Mouse (Mus musculus): ENCODE measurements at regions not wholly inside any gene's neighbourhood (a gene's known extent, or its start where the extent isn't known, plus 50 kb on each side); places are given as distances from the start of the nearest gene placed in this dataset.

DNA sequence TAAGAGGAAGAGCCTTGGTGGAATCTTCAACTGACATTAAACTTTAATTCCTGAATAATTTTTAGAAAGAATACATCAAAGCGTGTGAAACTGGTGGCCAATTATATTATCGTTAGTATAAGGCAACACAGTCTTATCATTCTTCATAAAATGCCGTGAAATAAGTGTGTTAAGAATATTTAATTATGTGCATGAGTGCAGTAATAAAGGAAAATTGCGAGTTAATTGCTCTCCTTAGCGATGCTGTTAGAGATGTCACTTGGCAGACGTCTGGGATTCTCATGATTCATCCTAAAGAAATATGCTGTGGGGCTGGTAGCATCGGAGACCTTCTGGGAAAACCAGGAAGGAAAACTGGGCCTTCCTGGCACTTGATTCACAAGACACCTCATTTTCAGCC, 110.3 kb upstream of the Ptger4 start:
- TF ChIP-seq CTCF (IDR thresholded peaks at IDR 0.05; ENCODE audit: insufficient read depth, low read depth, low read length) (no peak), POLR2A (IDR thresholded peaks at IDR 0.05; ENCODE audit: insufficient read depth, low read depth, low read length) (no peak)
